Mouse (Mus musculus): ENCODE data around the gene Pptc7.
"Not testable (repeated sequence)": the region's sequence is repeated elsewhere in the genome, so short reads cannot be mapped to it uniquely, and the experiment has no call there.

Pptc7 gene

GRCm38 (mm10) chr5:122302810-122303745, 18.9 kb downstream of the Pptc7 start:
- no peak for DNase-seq

GRCm38 (mm10) chr5:122303937-122304336, 19.8 kb downstream of the Pptc7 start:
- DNase-seq: no peak

GRCm38 (mm10) chr5:122304541-122304940, 20.4 kb downstream of the Pptc7 start:
- DNase-seq: no peak

- DNase-seq: no peak
These were observed 21.3 kb downstream of the Pptc7 start for GRCm38 (mm10) chr5:122305472-122305871.

- DNase-seq: no peak
These were observed 22.4 kb downstream of the Pptc7 start for GRCm38 (mm10) chr5:122306536-122306935.

GRCm38 (mm10) chr5:122310699-122311098, 26.5 kb downstream of the Pptc7 start:
- DNase-seq: peak; percentile 70

GRCm38 (mm10) chr5:122311692-122312091, 27.5 kb downstream of the Pptc7 start:
- DNase-seq: peak; percentile 74

- DNase-seq: no peak
These were observed 28.2 kb downstream of the Pptc7 start for GRCm38 (mm10) chr5:122312346-122312745.

- peak; percentile 69 for DNase-seq
These were observed 28.9 kb downstream of the Pptc7 start for GRCm38 (mm10) chr5:122312942-122313684.

- peak; percentile 65 for DNase-seq
These were observed 31.0 kb downstream of the Pptc7 start for GRCm38 (mm10) chr5:122314966-122315667.

GRCm38 (mm10) chr5:122317329-122318045, 33.3 kb downstream of the Pptc7 start:
- peak; percentile 70 for DNase-seq

GRCm38 (mm10) chr5:122318100-122318499, 33.9 kb downstream of the Pptc7 start:
- peak; percentile 66 for DNase-seq

GRCm38 (mm10) chr5:122318976-122319375, 34.8 kb downstream of the Pptc7 start:
- DNase-seq: not testable (repeated sequence)

- no peak for DNase-seq
These were observed 35.5 kb downstream of the Pptc7 start for GRCm38 (mm10) chr5:122319474-122320204.

- no peak for DNase-seq
These were observed 36.1 kb downstream of the Pptc7 start for GRCm38 (mm10) chr5:122320205-122320781.

GRCm38 (mm10) chr5:122323523-122323922, 39.4 kb downstream of the Pptc7 start:
- DNase-seq: no peak

GRCm38 (mm10) chr5:122324608-122325431, 40.7 kb downstream of the Pptc7 start:
- DNase-seq: no peak

- no peak for DNase-seq
These were observed 41.3 kb downstream of the Pptc7 start for GRCm38 (mm10) chr5:122325477-122325876.

GRCm38 (mm10) chr5:122327283-122327682, 43.1 kb downstream of the Pptc7 start:
- no peak for DNase-seq

- no peak for DNase-seq
These were observed 46.1 kb downstream of the Pptc7 start for GRCm38 (mm10) chr5:122330269-122330668.
